Mouse (Mus musculus): ENCODE results near the gene Rbm47. TPM values are rescaled to one million over a fixed set of nuclear protein-coding genes. Genes with fewer than 3 reads are reported as not detected.

Gene Rbm47
- polyA plus RNA-seq, 1 experiment from 2014 or later, result 1.0 TPM

GRCm38 (mm10) chr5:66125418-66125817, 47.5 kb downstream of the Rbm47 start:
- Histone ChIP-seq H3K27ac (replicated peaks; ENCODE audit: low read depth, low read length) (no peak overlapping the region), H3K4me1 (ENCODE audit: control insufficient read depth, insufficient read depth, low read length) (no peaks in the 10 kb centered on the region), H3K4me2 (ENCODE audit: low read length) (no peak overlapping the region), H3K9me3 (ENCODE audit: control insufficient read depth, low read length) (no peaks in the 10 kb centered on the region), H3K9ac (replicated peaks; ENCODE audit: low read length) (no peak overlapping the region), H3K4me3 (replicated peaks; ENCODE audit: low read depth, low read length) (no peak overlapping the region), H3K36me3 (ENCODE audit: control insufficient read depth, insufficient read depth, low read length) (no peaks in the 10 kb centered on the region), H3K27me3 (ENCODE audit: control insufficient read depth, insufficient read depth, low read length) (no peaks in the 10 kb centered on the region)
- no peak for DNase-seq
- no peak for ATAC-seq (ENCODE audit: low FRiP score, low TSS enrichment)
- WGBS, result 52% methylated on average over 11 of the region's 11 CpGs

GRCm38 (mm10) chr5:66124931-66125330, 48.0 kb downstream of the Rbm47 start:
- H3K9me3 ChIP-seq (ENCODE audit: control insufficient read depth, low read length), result no peaks in the 10 kb centered on the region
- H3K4me1 ChIP-seq (ENCODE audit: control insufficient read depth, insufficient read depth, low read length), result no peaks in the 10 kb centered on the region
- H3K9ac ChIP-seq (replicated peaks; ENCODE audit: low read length), result no peak overlapping the region
- no peaks in the 10 kb centered on the region for H3K27me3 ChIP-seq (ENCODE audit: control insufficient read depth, insufficient read depth, low read length)
- WGBS, result 82% methylated on average over 9 of the region's 9 CpGs
- H3K36me3 ChIP-seq (ENCODE audit: control insufficient read depth, insufficient read depth, low read length), result no peaks in the 10 kb centered on the region
- H3K4me2 ChIP-seq (ENCODE audit: low read length), result no peak overlapping the region
- ATAC-seq (ENCODE audit: low FRiP score, low TSS enrichment) (no peak), DNase-seq (no peak)
- H3K27ac ChIP-seq (replicated peaks; ENCODE audit: low read depth, low read length), result no peak overlapping the region
- no peak overlapping the region for H3K4me3 ChIP-seq (replicated peaks; ENCODE audit: low read depth, low read length)

- no peak overlapping the region for H3K9ac ChIP-seq (replicated peaks; ENCODE audit: low read length)
- no peak overlapping the region for H3K27ac ChIP-seq (replicated peaks; ENCODE audit: low read depth, low read length)
- no peaks in the 10 kb centered on the region for H3K9me3 ChIP-seq (ENCODE audit: control insufficient read depth, low read length)
- DNase-seq (no peak), ATAC-seq (ENCODE audit: low FRiP score, low TSS enrichment) (no peak)
- H3K4me2 ChIP-seq (ENCODE audit: low read length), result no peak overlapping the region
- H3K36me3 ChIP-seq (ENCODE audit: control insufficient read depth, insufficient read depth, low read length), result no peaks in the 10 kb centered on the region
- no peaks in the 10 kb centered on the region for H3K4me1 ChIP-seq (ENCODE audit: control insufficient read depth, insufficient read depth, low read length)
- no peak overlapping the region for H3K4me3 ChIP-seq (replicated peaks; ENCODE audit: low read depth, low read length)
- H3K27me3 ChIP-seq (ENCODE audit: control insufficient read depth, insufficient read depth, low read length), result no peaks in the 10 kb centered on the region
- WGBS, result 92% methylated on average over 4 of the region's 4 CpGs
These were observed 48.9 kb downstream of the Rbm47 start for GRCm38 (mm10) chr5:66124089-66124400.

- WGBS, result 89% methylated on average over 12 of the region's 12 CpGs
- no peaks in the 10 kb centered on the region for H3K4me1 ChIP-seq (ENCODE audit: control insufficient read depth, insufficient read depth, low read length)
- no peak overlapping the region for H3K4me3 ChIP-seq (replicated peaks; ENCODE audit: low read depth, low read length)
- no peaks in the 10 kb centered on the region for H3K36me3 ChIP-seq (ENCODE audit: control insufficient read depth, insufficient read depth, low read length)
- no peaks in the 10 kb centered on the region for H3K27me3 ChIP-seq (ENCODE audit: control insufficient read depth, insufficient read depth, low read length)
- no peak for DNase-seq
- no peaks in the 10 kb centered on the region for H3K9me3 ChIP-seq (ENCODE audit: control insufficient read depth, low read length)
- no peak for ATAC-seq (ENCODE audit: low FRiP score, low TSS enrichment)
- H3K4me2 ChIP-seq (ENCODE audit: low read length), result no peak overlapping the region
- H3K27ac ChIP-seq (replicated peaks; ENCODE audit: low read depth, low read length), result no peak overlapping the region
- no peak overlapping the region for H3K9ac ChIP-seq (replicated peaks; ENCODE audit: low read length)
These were observed 49.4 kb downstream of the Rbm47 start for GRCm38 (mm10) chr5:66123295-66124088.

- Histone ChIP-seq H3K9me3 (ENCODE audit: control insufficient read depth, low read length) (no peaks in the 10 kb centered on the region), H3K4me2 (ENCODE audit: low read length) (no peak overlapping the region), H3K27me3 (ENCODE audit: control insufficient read depth, insufficient read depth, low read length) (no peaks in the 10 kb centered on the region), H3K27ac (replicated peaks; ENCODE audit: low read depth, low read length) (no peak overlapping the region), H3K4me1 (ENCODE audit: control insufficient read depth, insufficient read depth, low read length) (no peaks in the 10 kb centered on the region), H3K9ac (replicated peaks; ENCODE audit: low read length) (no peak overlapping the region), H3K36me3 (ENCODE audit: control insufficient read depth, insufficient read depth, low read length) (no peaks in the 10 kb centered on the region), H3K4me3 (replicated peaks; ENCODE audit: low read depth, low read length) (no peak overlapping the region)
- ATAC-seq (ENCODE audit: low FRiP score, low TSS enrichment), result no peak
- DNase-seq, result no peak
These were observed 51.7 kb downstream of the Rbm47 start for GRCm38 (mm10) chr5:66121255-66121654.

- no peak overlapping the region for H3K4me2 ChIP-seq (ENCODE audit: low read length)
- 85% methylated on average over 14 of the region's 14 CpGs for WGBS
- ATAC-seq (ENCODE audit: low FRiP score, low TSS enrichment) (no peak), DNase-seq (no peak)
- H3K36me3 ChIP-seq (ENCODE audit: control insufficient read depth, insufficient read depth, low read length), result no peaks in the 10 kb centered on the region
- no peaks in the 10 kb centered on the region for H3K27me3 ChIP-seq (ENCODE audit: control insufficient read depth, insufficient read depth, low read length)
- no peak overlapping the region for H3K9ac ChIP-seq (replicated peaks; ENCODE audit: low read length)
- H3K4me1 ChIP-seq (ENCODE audit: control insufficient read depth, insufficient read depth, low read length), result no peaks in the 10 kb centered on the region
- no peaks in the 10 kb centered on the region for H3K9me3 ChIP-seq (ENCODE audit: control insufficient read depth, low read length)
- no peak overlapping the region for H3K4me3 ChIP-seq (replicated peaks; ENCODE audit: low read depth, low read length)
- no peak overlapping the region for H3K27ac ChIP-seq (replicated peaks; ENCODE audit: low read depth, low read length)
These were observed 58.2 kb downstream of the Rbm47 start for GRCm38 (mm10) chr5:66114751-66115150.

GRCm38 (mm10) chr5:66114208-66114607, 58.7 kb downstream of the Rbm47 start:
- Histone ChIP-seq H3K36me3 (ENCODE audit: control insufficient read depth, insufficient read depth, low read length) (no peaks in the 10 kb centered on the region), H3K4me1 (ENCODE audit: control insufficient read depth, insufficient read depth, low read length) (no peaks in the 10 kb centered on the region), H3K9ac (replicated peaks; ENCODE audit: low read length) (no peak overlapping the region), H3K9me3 (ENCODE audit: control insufficient read depth, low read length) (no peaks in the 10 kb centered on the region), H3K27ac (replicated peaks; ENCODE audit: low read depth, low read length) (no peak overlapping the region), H3K4me3 (replicated peaks; ENCODE audit: low read depth, low read length) (no peak overlapping the region), H3K4me2 (ENCODE audit: low read length) (no peak overlapping the region), H3K27me3 (ENCODE audit: control insufficient read depth, insufficient read depth, low read length) (no peaks in the 10 kb centered on the region)
- WGBS, result 46% methylated on average over 6 of the region's 6 CpGs
- DNase-seq (no peak), ATAC-seq (ENCODE audit: low FRiP score, low TSS enrichment) (no peak)

- H3K4me3 ChIP-seq (replicated peaks; ENCODE audit: low read depth, low read length), result no peak overlapping the region
- no peak overlapping the region for H3K27ac ChIP-seq (replicated peaks; ENCODE audit: low read depth, low read length)
- no peaks in the 10 kb centered on the region for H3K36me3 ChIP-seq (ENCODE audit: control insufficient read depth, insufficient read depth, low read length)
- no peaks in the 10 kb centered on the region for H3K9me3 ChIP-seq (ENCODE audit: control insufficient read depth, low read length)
- H3K9ac ChIP-seq (replicated peaks; ENCODE audit: low read length), result no peak overlapping the region
- ATAC-seq (ENCODE audit: low FRiP score, low TSS enrichment) (no peak), DNase-seq (no peak)
- no peaks in the 10 kb centered on the region for H3K27me3 ChIP-seq (ENCODE audit: control insufficient read depth, insufficient read depth, low read length)
- H3K4me2 ChIP-seq (ENCODE audit: low read length), result no peak overlapping the region
- no peaks in the 10 kb centered on the region for H3K4me1 ChIP-seq (ENCODE audit: control insufficient read depth, insufficient read depth, low read length)
- 82% methylated on average over 8 of the region's 8 CpGs for WGBS
These were observed 60.9 kb downstream of the Rbm47 start for GRCm38 (mm10) chr5:66112059-66112458.

GRCm38 (mm10) chr5:66106372-66106771, 66.5 kb downstream of the Rbm47 start:
- DNase-seq, result no peak
- H3K4me2 ChIP-seq (ENCODE audit: low read length), result no peak overlapping the region
- H3K36me3 ChIP-seq (ENCODE audit: control insufficient read depth, insufficient read depth, low read length), result no peaks in the 10 kb centered on the region
- H3K27ac ChIP-seq (replicated peaks; ENCODE audit: low read depth, low read length), result no peak overlapping the region
- H3K4me3 ChIP-seq (replicated peaks; ENCODE audit: low read depth, low read length), result no peak overlapping the region
- no peaks in the 10 kb centered on the region for H3K9me3 ChIP-seq (ENCODE audit: control insufficient read depth, low read length)
- no peaks in the 10 kb centered on the region for H3K27me3 ChIP-seq (ENCODE audit: control insufficient read depth, insufficient read depth, low read length)
- WGBS, result 87% methylated on average over 9 of the region's 9 CpGs
- H3K9ac ChIP-seq (replicated peaks; ENCODE audit: low read length), result no peak overlapping the region
- H3K4me1 ChIP-seq (ENCODE audit: control insufficient read depth, insufficient read depth, low read length), result no peaks in the 10 kb centered on the region
- ATAC-seq (ENCODE audit: low FRiP score, low TSS enrichment), result no peak

All from midbrain, embryonic 14.5 days (tissue).